Mouse (Mus musculus) ovary, postnatal 36 days (tissue): ENCODE measurements around the gene Noxa1.

ENCODE experiments used
- DNase-seq: peaks from one replicate; pipeline ENCODE4 v3.0.0; 2022; ENCODE audit warnings: low spot score, mixed read lengths

Noxa1 gene

GRCm38 (mm10) chr2:25098005-25098615 lies 3.2 kb upstream of the Noxa1 start:
- no peak for DNase-seq

GRCm38 (mm10) chr2:25094785-25095108 lies 202 bp downstream of the Noxa1 start:
- no peak for DNase-seq

- DNase-seq, result no peak
Measured at GRCm38 (mm10) chr2:25088636-25089035, 6.3 kb downstream of the Noxa1 start.

- DNase-seq, result no peak
Measured at GRCm38 (mm10) chr2:25087842-25088241, 7.1 kb downstream of the Noxa1 start.

GRCm38 (mm10) chr2:25085571-25085970 lies 9.4 kb downstream of the Noxa1 start:
- no peak for DNase-seq

- no peak for DNase-seq
Measured at GRCm38 (mm10) chr2:25083697-25084096, 11.3 kb downstream of the Noxa1 start.

GRCm38 (mm10) chr2:25080076-25080475 lies 14.9 kb downstream of the Noxa1 start, which contains the start of gene Entpd8:
TSS of gene Entpd8 (plus strand) at chr2:25080304.
- DNase-seq, result no peak

- DNase-seq, result no peak
Measured at GRCm38 (mm10) chr2:25078967-25079366, 16.0 kb downstream of the Noxa1 start.

- DNase-seq, result no peak
Measured at GRCm38 (mm10) chr2:25075506-25075905, 19.4 kb downstream of the Noxa1 start.

GRCm38 (mm10) chr2:25072398-25072797 lies 22.6 kb downstream of the Noxa1 start:
- no peak for DNase-seq

GRCm38 (mm10) chr2:25069537-25069936 lies 25.4 kb downstream of the Noxa1 start:
- no peak for DNase-seq

- no peak for DNase-seq
Measured at GRCm38 (mm10) chr2:25066552-25066951, 28.4 kb downstream of the Noxa1 start.

- DNase-seq, result no peak
Measured at GRCm38 (mm10) chr2:25065537-25065936, 29.4 kb downstream of the Noxa1 start.

- DNase-seq, result no peak
Measured at GRCm38 (mm10) chr2:25064285-25064684, 30.7 kb downstream of the Noxa1 start.

- no peak for DNase-seq
Measured at GRCm38 (mm10) chr2:25063523-25063922, 31.4 kb downstream of the Noxa1 start.

- DNase-seq, result no peak
Measured at GRCm38 (mm10) chr2:25058926-25059325, 36.0 kb downstream of the Noxa1 start.

- no peak for DNase-seq
Measured at GRCm38 (mm10) chr2:25055409-25056155, 39.4 kb downstream of the Noxa1 start.

GRCm38 (mm10) chr2:25055068-25055405 lies 39.9 kb downstream of the Noxa1 start:
- DNase-seq, result peak; percentile 31

- peak; percentile 87 for DNase-seq
Measured at GRCm38 (mm10) chr2:25054221-25055067, 40.5 kb downstream of the Noxa1 start, which contains the start of gene Nsmf. TSS of gene Nsmf (plus strand) at chr2:25054355.

GRCm38 (mm10) chr2:25053101-25053500 lies 41.8 kb downstream of the Noxa1 start:
- DNase-seq, result no peak

GRCm38 (mm10) chr2:25051450-25051849 lies 43.5 kb downstream of the Noxa1 start:
- no peak for DNase-seq

GRCm38 (mm10) chr2:25050921-25051320 lies 44.0 kb downstream of the Noxa1 start:
- DNase-seq, result no peak

GRCm38 (mm10) chr2:25040089-25040488 lies 54.9 kb downstream of the Noxa1 start:
- no peak for DNase-seq
